ENCODE assay signal across 15 mouse cellular contexts in the genomic region with DNA sequence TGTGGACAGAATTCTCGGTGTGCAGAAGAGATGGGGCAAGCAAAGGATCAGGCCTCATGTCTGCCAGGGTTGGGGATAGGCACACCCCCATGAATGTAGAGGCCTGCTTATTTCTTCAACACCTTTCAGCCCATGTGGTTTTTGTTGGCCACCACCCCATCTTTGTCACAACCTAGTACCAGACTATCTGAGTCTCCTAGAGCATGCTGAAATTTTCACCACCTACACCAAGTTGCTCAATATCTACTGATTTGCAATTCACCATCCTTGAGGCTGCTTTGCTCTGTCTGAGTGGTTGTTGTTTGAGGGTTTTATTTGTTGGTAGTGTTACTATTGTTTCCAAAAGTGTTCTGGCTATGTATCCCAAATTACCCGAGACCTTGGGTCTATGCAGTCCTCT.
"Had no signal": no experiment of that assay in that cellular context is flagged by ENCODE, and none has a peak within 500 bp of the region (broad histone marks: within the 10 kb centered on the region; RNA-seq: fewer than 3 reads in every experiment).

No protein-coding gene starts in this region.

- H3K27ac ChIP-seq: kidney, embryonic 15.5 days; left cerebral cortex, adult 2 months; liver, embryonic 14.5 days; lung, embryonic 15.5 days; macrophage; midbrain, embryonic 12.5 days; midbrain, embryonic 15.5 days; neural tube, embryonic 12.5 days; neural tube, embryonic 15.5 days had no signal

- DNase-seq: kidney, adult 8-10 months; kidney, postnatal 10 days; layer of hippocampus, postnatal 36 days; lung, adult 18-20 months; thymus, adult 18-20 months; thymus, postnatal 36 days had no signal

- H3K4me1 ChIP-seq: kidney, embryonic 15.5 days; lung, embryonic 15.5 days; midbrain, embryonic 12.5 days; midbrain, embryonic 15.5 days; neural tube, embryonic 12.5 days; neural tube, embryonic 15.5 days had no signal

- H3K9ac ChIP-seq: kidney, embryonic 15.5 days; liver, embryonic 14.5 days; lung, embryonic 15.5 days; midbrain, embryonic 12.5 days; midbrain, embryonic 15.5 days; neural tube, embryonic 12.5 days; neural tube, embryonic 15.5 days had no signal

- H3K9me3 ChIP-seq: kidney, embryonic 15.5 days; lung, embryonic 15.5 days; midbrain, embryonic 12.5 days; midbrain, embryonic 15.5 days; neural tube, embryonic 12.5 days; neural tube, embryonic 15.5 days had no signal

- H3K36me3 ChIP-seq: kidney, embryonic 15.5 days; lung, embryonic 15.5 days; midbrain, embryonic 12.5 days; midbrain, embryonic 15.5 days; neural tube, embryonic 12.5 days; neural tube, embryonic 15.5 days had no signal

- H3K4me2 ChIP-seq: kidney, embryonic 15.5 days; lung, embryonic 15.5 days; midbrain, embryonic 12.5 days; midbrain, embryonic 15.5 days; neural tube, embryonic 12.5 days; neural tube, embryonic 15.5 days had no signal

- ATAC-seq: midbrain, embryonic 15.5 days had no signal

- H3K27me3 ChIP-seq: lung, embryonic 15.5 days; midbrain, embryonic 12.5 days; midbrain, embryonic 15.5 days; neural tube, embryonic 12.5 days; neural tube, embryonic 15.5 days had no signal

- H3K4me3 ChIP-seq: kidney, embryonic 15.5 days; left cerebral cortex, adult 2 months; lung, embryonic 15.5 days; midbrain, embryonic 12.5 days; midbrain, embryonic 15.5 days; neural tube, embryonic 12.5 days; neural tube, embryonic 15.5 days had no signal
